Mouse (Mus musculus) hematopoietic stem cell, adult 5-6 weeks (primary cell): ENCODE measurements around the gene Sept7. TPM values are rescaled to one million over a fixed set of nuclear protein-coding genes. Genes with fewer than 3 reads are reported as not detected.

Experiments
- ATAC-seq, 2 experiments: fragments of 125-278 bp in 1 of 2; replicated peaks in 1 of 2; 2 replicates each; pipeline ENCODE4 v1.8.0; 2016 to 2017; ENCODE audit warnings: inconsistent platforms in 2 of 2, mild to moderate bottlenecking in 2 of 2, moderate number of reproducible peaks in 2 of 2, low read depth in 1 of 2, moderate TSS enrichment in 1 of 2; ENCODE audit not compliant: low FRiP score in 2 of 2, poor library complexity in 2 of 2, severe bottlenecking in 2 of 2, insufficient read depth in 1 of 2, low TSS enrichment in 1 of 2
- total RNA-seq: library from RNA; stranded (forward); fragments of 172-1452, 232-1000 nt; gene quantifications from 2 replicates; pipeline ENCODE4 v1.2.3, GENCODE M21; 2017

The Sept7 gene
- total RNA-seq, 1 experiment from 2014 or later = 374 TPM

- ATAC-seq = no peak
Observed at GRCm38 (mm10) chr9:25328946-25329723, 76.9 kb downstream of the Sept7 start.

GRCm38 (mm10) chr9:25337436-25338198, 85.4 kb downstream of the Sept7 start:
- no peak for ATAC-seq

- ATAC-seq = no peak
Observed at GRCm38 (mm10) chr9:25340412-25340811, 88.2 kb downstream of the Sept7 start.

- no peak for ATAC-seq
Observed at GRCm38 (mm10) chr9:25353775-25354174, 101.5 kb downstream of the Sept7 start.

GRCm38 (mm10) chr9:25355806-25356205, 103.6 kb downstream of the Sept7 start:
- ATAC-seq = no peak

GRCm38 (mm10) chr9:25357589-25357988, 105.3 kb downstream of the Sept7 start:
- ATAC-seq = no peak

- no peak for ATAC-seq
Observed at GRCm38 (mm10) chr9:25358018-25358417, 105.8 kb downstream of the Sept7 start.

Other genes with a start within 250 kb of the Sept7 start
- not detected in 2 replicates for gene Gm10181, start 163.0 kb upstream of the Sept7 start, total RNA-seq
- gene Herpud2, start 100.6 kb upstream of the Sept7 start, total RNA-seq = 24.1 and 28.9 TPM in 2 replicates
- gene Eepd1, start 229.1 kb downstream of the Sept7 start, total RNA-seq = 10.7 and 12.8 TPM in 2 replicates